Mouse (Mus musculus) MEL-GATA-1-ER (cell line): ENCODE results near the gene Atxn7l3b.
"Not testable (repeated sequence)": the region's sequence is repeated elsewhere in the genome, so short reads cannot be mapped to it uniquely, and the experiment has no call there.

Source experiments
- DNase-seq: peaks from one replicate; pipeline ENCODE4 v3.0.0-alpha.2; 2012; ENCODE audit warnings: low read depth; ENCODE audit errors: extremely low read depth

The Atxn7l3b gene

DNA sequence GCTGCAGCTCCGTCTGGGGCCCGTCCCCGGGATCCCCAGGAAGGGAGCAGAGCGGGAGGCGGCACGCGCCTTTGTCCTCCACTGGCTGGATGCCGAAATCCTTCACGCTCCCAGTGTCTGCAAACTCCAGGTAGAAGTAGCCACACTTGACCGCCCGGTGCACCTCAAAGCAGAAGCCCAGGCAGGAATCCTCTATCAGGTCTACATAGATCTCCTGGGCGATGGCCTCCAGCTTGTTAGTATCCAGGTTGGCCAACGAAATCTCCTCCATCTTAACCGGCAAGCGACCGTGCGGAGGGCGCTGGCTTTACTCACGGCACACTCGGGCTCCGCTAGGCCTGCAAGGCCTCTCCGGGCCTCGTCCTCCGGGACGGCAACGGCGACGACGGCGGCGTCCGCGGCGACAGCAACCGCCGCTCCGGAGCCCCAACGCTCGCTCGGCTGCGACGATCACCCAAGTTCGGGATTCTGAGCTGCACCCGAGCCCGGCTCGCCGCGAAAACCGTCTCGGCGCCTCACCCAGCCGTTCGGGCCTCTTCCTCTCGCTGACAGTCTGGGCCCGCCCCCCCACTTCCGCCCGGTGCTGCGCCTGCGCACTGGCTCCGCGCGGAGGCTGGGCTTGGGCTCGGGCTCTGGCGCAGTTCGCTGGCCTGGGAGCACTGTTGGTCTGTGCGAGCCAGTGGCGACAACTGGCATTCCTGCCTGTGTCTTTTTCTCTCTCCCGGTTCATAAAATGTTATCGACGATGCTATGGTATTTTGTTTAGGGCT is at the start of gene Atxn7l3b:
Gene Atxn7l3b (minus strand): TSS at position 550 of the 770 bp plus-strand sequence.
- DNase-seq, result peak; percentile 55

DNA sequence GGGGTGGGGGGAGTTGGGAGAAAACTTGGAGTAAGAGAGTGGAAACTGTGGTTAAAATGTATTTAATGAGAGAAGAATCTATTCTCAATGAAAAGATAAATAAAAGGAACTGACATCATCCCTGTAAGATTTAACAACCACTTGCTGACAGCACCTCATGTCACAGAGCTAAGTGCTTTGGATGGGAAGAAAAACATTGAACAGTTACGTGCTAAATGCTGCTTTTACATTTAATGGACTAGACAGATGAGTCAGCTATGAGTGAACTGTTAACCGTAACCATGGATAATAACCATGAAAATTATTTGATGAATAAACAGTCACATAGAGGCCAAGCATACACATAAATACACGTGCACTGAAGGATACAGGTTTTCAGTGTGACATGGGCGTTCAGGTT is 48.8 kb upstream of the Atxn7l3b start:
- DNase-seq, result no peak

DNA sequence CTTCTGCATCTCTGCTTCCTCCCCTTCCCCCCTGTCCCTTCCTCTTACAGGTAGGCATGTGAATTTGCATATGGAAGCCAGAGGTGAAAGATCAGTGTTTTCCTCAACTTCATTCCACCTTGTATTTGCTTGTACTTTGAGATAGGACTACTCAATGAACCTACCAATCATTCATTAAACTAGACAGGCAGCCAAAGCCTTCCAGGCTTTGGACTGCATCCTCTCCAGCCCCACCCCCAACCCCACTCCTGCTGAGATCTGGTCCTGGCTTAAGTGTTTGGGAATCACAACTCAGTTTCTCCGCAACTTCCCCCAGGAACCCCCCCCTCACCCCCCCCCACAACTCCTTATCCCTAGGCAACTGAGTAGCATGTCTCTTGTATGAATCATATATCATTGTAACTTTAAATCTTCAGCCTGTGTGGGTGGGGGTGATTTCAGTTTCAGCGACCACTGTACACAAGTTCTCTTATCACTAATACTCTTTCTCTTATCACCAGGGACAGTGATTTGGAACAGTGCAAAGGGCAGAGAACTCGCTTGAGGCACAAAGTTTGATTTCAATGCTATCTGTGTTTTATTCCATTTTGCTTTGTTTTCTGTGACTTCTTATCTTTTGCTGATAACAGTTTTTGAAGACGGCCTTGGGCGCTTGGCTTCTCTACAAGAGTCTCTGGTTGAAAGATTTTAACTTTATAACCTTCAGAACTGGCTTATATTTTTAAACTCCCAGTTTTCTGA is 44.7 kb upstream of the Atxn7l3b start:
- no peak for DNase-seq

GRCm38 (mm10) chr10:112970002-112970589 is 41.3 kb upstream of the Atxn7l3b start:
- no peak for DNase-seq

DNA sequence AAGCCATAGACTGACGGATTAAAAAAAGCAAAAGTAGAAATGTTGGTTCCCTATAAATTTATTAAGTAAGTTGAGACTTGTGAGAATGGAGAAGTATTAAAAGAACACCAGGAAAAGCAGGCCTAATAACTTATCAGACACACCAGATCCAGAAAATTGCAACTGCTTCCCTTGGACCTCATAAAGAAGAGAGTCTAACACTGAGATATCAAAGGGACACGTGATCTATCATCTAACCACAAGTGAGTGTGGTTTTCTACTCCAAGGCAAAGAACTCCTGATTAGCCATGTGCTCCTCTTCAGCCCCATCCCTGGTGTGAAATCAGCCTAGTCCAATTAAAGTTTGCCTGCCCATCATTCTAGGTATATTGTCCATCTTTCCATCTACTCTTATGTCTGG is 38.8 kb upstream of the Atxn7l3b start:
- peak; percentile 95 for DNase-seq

- DNase-seq, result not testable (repeated sequence)
Observed at GRCm38 (mm10) chr10:112962216-112962615, 33.4 kb upstream of the Atxn7l3b start.

DNA sequence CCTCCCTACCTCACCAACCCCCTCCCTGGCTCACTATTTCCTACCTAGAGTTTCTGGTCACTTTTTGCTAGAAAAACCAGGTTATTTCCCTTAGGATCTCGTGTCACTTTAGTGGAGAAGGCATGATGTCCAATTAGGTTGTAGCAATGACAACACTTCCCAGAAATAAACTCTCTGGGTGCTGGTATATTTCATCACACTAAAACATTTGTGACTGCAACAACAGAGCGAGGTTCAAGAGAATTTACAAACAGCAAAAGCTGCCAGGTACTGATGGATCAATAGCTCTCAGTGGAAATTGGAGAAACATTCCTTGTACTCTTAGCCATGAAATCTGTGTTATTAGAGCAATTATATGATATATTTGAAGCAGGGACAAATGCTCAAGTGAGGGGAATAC is 25.3 kb upstream of the Atxn7l3b start:
- DNase-seq, result no peak

DNA sequence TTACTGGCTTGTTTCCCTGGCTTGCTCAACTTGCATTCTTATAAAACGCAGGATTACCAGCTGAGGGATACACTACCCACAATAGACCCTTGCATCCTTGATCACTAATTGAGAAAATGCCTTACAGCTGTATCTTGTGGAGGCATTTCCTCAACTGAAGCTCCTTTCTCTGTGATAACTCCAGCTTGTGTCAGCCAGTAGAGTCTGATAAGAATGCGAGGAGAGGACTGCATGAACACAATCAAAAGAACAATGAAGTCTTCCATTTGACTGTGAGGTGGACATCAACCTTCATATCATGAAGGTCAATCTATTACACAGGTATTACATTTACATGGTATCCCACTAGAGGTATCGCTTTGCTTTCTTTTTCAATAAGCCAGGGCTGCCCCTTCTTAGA is 19.7 kb upstream of the Atxn7l3b start:
- no peak for DNase-seq

DNA sequence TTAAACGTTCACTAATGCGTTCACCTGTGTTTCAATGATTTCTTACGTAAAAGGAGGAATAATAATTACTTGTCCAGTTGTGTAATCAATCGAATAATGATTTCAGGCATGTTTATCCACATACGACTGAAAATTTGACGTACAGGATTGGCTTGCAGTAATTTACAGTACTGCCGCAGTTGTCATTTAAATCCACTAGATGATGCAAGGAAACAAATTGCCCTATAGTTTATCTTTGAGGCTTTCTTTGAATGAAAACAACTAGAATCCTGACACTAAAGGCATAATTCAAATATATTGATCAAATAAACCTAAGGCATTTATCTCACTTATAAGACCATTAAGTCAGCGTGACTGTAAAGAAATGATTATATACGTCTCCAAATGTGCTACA is 418 bp upstream of the Atxn7l3b start:
- no peak for DNase-seq

DNA sequence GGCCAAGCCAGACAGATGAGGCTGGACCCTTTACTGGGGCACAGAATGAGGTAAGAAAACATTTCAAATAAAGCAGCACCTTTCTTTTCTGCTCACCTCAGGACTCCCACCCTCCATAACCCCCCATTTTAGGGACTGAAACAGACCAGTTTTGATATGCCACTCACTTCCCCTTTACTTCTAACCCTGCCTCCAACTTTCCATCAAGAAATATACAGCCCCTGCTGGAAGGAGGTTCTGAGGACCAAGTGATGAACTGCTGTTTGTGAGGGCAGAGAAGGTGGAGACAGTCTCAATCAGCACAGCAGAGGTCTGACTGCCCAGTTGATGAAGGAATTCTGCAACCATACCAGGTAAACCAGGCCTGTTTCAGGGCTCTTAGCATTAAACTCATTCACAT is 1.8 kb downstream of the Atxn7l3b start:
- DNase-seq, result peak; percentile 30

- DNase-seq, result no peak
Observed at GRCm38 (mm10) chr10:112926271-112926670, 2.5 kb downstream of the Atxn7l3b start.

GRCm38 (mm10) chr10:112916575-112917190 is 12.1 kb downstream of the Atxn7l3b start:
- DNase-seq, result no peak

- DNase-seq, result no peak
Observed at GRCm38 (mm10) chr10:112900243-112900642, 28.6 kb downstream of the Atxn7l3b start.

GRCm38 (mm10) chr10:112899796-112900195 is 29.0 kb downstream of the Atxn7l3b start:
- no peak for DNase-seq

GRCm38 (mm10) chr10:112896636-112897035 is 32.2 kb downstream of the Atxn7l3b start:
- no peak for DNase-seq

DNA sequence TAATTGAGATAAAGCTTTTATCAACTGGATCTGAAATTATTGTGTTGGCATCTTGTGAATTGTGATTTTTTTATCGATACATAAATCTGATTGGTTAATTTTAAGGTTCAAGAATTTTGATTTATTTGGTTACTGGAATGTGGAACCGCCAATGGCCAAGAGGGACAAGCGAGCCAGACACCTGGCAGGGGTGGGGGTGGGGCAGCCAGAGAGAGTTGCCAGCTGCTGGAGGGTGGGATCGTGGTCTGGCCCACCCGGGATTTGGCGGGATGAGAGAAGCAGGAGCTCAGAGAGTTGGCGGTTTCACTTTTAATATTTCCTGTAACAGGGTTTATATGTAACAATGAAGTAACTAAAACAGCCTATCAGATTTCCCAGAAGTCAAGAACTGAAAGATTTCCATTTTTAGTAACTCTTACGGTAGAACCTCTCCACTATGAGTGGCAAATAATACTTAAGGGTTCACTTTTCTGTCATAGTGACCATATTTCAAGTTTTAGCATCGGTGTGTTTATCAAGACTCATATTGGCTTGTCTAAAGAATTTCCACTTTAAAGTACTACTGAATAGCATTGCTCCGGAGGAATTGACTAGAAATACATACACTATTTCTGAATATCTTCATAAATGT is 35.1 kb downstream of the Atxn7l3b start:
- DNase-seq, result no peak

DNA sequence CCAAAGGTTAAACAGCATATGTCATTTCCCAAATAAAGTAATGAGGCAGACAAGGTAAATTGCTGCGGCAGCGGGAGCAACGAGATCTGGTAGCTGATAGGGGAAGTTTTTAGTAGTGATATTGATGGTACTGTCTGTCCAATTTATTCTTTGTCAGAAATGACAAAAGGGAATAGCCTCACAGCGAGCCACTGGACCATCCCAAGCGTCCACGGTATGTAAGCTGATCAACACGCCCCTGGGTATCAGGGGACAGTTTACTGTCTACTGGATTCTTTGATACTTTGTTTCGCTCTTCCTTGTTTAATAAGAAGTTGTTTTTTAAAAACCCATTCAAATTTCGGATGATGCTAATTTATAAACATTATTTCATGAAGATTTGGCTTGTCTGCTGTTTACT is 44.7 kb downstream of the Atxn7l3b start:
- DNase-seq, result no peak

GRCm38 (mm10) chr10:112883688-112884004 is 45.2 kb downstream of the Atxn7l3b start:
- no peak for DNase-seq

DNA sequence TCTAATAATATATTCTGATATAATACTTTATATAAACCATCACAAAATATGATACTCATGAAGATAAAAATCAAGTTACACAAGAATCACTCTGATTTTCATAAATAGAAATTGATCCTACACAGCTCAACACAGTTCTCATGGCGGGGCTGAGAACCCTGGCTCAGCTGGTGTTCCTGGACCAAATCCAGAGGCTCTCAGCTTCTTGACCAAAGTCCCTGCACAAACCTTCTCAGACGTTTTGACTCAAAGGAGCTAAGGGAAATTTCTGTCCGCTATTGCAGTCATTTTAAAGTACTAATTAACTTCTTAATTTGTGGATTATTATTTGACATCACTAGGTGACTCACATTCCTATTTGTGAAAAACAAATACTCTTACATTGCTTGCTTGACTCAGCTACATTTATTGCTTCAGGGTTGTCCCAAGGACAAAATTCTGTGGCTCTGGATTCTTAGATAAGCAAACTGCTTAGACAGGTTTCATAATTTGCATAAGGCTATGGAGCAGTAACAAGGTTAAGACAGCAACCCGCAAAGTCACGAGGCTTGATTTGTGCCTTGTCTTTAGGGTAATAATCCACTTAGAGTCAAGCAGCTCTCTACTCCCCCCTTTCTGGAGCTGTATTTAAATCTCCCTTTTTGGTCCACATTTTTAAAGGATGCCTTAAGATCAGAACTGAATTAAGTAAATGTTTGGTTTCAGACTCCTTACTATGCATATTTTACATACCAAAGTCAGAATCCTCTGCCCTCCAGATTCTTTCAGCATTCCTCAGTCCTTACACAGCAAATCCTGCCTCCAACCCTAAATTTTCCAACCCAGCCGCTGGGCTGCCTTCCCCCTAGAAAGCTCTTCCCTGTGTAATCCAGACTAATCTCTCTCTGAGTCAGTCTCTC is 45.8 kb downstream of the Atxn7l3b start:
- DNase-seq, result no peak

- DNase-seq, result no peak
Observed at GRCm38 (mm10) chr10:112882149-112882548, 46.7 kb downstream of the Atxn7l3b start.
